Mouse (Mus musculus) stomach, embryonic 16.5 days (tissue): ENCODE measurements at regions not wholly inside any gene's neighbourhood (a gene's known extent, or its start where the extent isn't known, plus 50 kb on each side); places are given as distances from the start of the nearest gene placed in this dataset.

Source experiments
- ATAC-seq: fragments of 200-750 bp; cut with Nextera tagmentation; 2 replicates; pipeline ENCODE4 v1.8.0; 2017; ENCODE audit warnings: moderate number of reproducible peaks, moderate TSS enrichment; ENCODE audit not compliant: insufficient read depth, low FRiP score
- H3K27ac ChIP-seq: fragments of 300-500 bp; sonication (generic); 2 replicates; pipeline ENCODE4 v1.5.1; 2014; ENCODE audit warnings: low read length
- H3K27me3 ChIP-seq: fragments of 300-500 bp; sonication (generic); 2 replicates; pipeline ENCODE4 v1.6.1; 2014; ENCODE audit warnings: low read length, control low read depth, mixed read lengths; ENCODE audit not compliant: control insufficient read depth, insufficient read depth
- H3K36me3 ChIP-seq: fragments of 300-500 bp; sonication (generic); 2 replicates; pipeline ENCODE4 v1.6.1; 2014; ENCODE audit warnings: low read length; ENCODE audit not compliant: control insufficient read depth, insufficient read depth
- H3K4me1 ChIP-seq: fragments of 300-500 bp; sonication (generic); 2 replicates; pipeline ENCODE4 v1.6.1; 2014; ENCODE audit warnings: low read length, control low read depth, mixed read lengths; ENCODE audit not compliant: control insufficient read depth, insufficient read depth
- H3K4me2 ChIP-seq: fragments of 300-500 bp; sonication (generic); 2 replicates; pipeline ENCODE4 v1.6.1; 2014; ENCODE audit warnings: low read depth, low read length, mixed read lengths
- H3K4me3 ChIP-seq: fragments of 300-500 bp; sonication (generic); replicated peaks from 2 replicates; pipeline ENCODE4 v1.5.1; 2014; ENCODE audit warnings: mild to moderate bottlenecking, low read length
- H3K9ac ChIP-seq: fragments of 300-500 bp; sonication (generic); 2 replicates; pipeline ENCODE4 v1.6.1; 2014; ENCODE audit warnings: low read length
- H3K9me3 ChIP-seq: fragments of 300-500 bp; sonication (generic); replicated peaks from 2 replicates; pipeline ENCODE4 v1.6.1; 2016; ENCODE audit warnings: low read length, control low read depth; ENCODE audit not compliant: control insufficient read depth
- WGBS: fragments of 180-500 bp; shearing (Covaris S2); extraction: QIAGEN DNeasy Blood & Tissue Kit; methylation state at CpG from one replicate; pipeline ENCODE4 v1.1.7; 2014; 5-methylcytosine and 5-hydroxymethylcytosine counted together

DNA sequence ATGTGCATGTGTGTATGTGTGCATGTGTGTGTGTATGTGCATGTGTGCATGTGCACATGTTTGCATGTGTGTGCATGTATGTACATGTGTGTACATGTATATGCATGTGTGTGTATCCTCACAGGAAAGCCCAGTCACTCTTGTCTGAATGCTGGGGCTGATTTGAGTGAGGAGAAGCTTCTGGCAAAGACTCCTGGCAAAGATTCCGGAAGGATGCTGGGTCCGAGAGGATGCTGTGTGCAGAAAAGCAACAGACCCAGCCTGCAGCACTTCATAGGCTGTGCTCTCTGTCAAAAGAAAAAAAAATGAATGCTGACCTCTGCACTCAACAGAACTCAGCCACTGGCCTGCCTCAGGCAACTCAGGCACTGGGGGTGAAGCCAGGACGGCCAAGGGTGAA lies 72.5 kb upstream of the Spaca7 start:
- Histone ChIP-seq H3K27ac (no peak overlapping the region), H3K4me2 (no peak overlapping the region), H3K4me3 (no peak overlapping the region), H3K36me3 (no peaks in the 10 kb centered on the region), H3K27me3 (peaks cover 49% of the 10 kb centered on the region), H3K9ac (no peak overlapping the region), H3K9me3 (no peaks in the 10 kb centered on the region), H3K4me1 (peaks cover 8% of the 10 kb centered on the region; the same call in 1 of the 2 replicates)
- WGBS, result 63% methylated on average over 3 of the region's 3 CpGs
- no peak for ATAC-seq

DNA sequence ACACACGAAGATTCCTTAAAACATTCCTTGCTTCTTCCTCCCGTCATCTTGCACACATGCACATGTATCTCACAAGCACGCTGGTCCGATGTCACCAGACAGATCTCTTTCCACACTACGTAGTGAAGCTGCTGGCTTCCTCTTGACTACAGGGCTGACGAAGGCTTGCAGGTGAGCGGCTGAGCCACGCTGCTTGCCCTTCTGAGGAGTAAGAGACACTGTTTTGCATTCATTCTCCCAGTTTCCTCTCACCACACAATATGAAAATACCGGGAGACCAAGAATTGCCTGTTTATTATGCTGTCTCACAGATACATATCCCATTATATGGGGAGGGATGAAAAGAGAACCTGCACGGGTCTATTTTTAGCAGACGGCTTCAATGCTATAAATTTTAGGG lies 71.0 kb upstream of the Spaca7 start:
- no peaks in the 10 kb centered on the region for H3K9me3 ChIP-seq
- peaks cover 56% of the 10 kb centered on the region for H3K27me3 ChIP-seq
- ATAC-seq, result no peak
- WGBS, result 6% methylated on average over 11 of the region's 11 CpGs
- peak overlapping the region; percentile 55 for H3K4me2 ChIP-seq
- H3K4me3 ChIP-seq, result peak overlapping the region; percentile 35; the same call in 1 of the 2 replicates
- H3K27ac ChIP-seq, result no peak overlapping the region
- H3K36me3 ChIP-seq, result no peaks in the 10 kb centered on the region
- H3K4me1 ChIP-seq, result peaks cover 8% of the 10 kb centered on the region; the same call in 1 of the 2 replicates
- no peak overlapping the region for H3K9ac ChIP-seq

DNA sequence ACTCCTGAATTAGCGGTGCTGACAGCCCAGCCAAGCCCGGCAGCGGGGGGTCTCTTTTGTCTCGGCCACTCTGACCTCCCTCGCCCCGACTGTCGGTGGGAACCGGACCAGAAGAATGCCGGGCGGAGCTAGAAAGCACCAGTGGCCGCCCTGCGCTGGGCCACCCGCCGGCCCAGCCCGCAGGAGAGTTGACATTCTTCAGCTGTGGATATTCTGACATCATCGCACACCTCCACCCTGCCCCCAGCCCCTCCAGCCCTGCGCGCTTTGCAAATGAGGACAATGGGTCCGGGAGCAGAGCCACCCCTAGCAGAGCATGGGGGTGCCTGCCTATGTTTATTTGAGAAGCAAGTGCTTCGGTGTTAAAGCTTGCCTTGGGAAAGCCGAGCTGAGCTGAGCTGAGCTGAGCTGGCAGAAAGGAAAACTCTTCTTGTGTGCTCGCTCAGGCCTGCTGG lies 70.5 kb upstream of the Spaca7 start:
- ATAC-seq, result peak; percentile 73; the same call in 1 of the 2 replicates

DNA sequence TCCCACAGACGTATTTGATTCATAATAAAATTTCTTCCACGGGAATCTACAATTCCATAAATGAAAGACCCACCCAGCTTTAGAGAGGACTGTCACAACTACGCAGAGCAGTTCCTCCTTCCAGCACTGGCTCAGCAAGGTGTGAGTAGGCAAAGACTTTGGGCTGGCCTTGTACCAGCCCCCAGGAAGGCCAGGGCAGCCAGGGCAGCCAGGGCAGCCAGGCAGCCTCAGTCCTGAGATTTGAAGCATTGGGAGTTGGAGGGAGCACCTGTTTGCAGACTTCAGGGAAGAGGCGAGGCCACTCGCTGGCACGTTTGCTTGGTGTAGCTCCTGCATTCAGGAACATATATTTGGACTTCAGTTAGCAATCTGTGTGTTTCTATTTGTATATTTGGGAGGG lies 70.0 kb upstream of the Spaca7 start:
- ATAC-seq, result no peak
- Histone ChIP-seq H3K9ac (no peak overlapping the region), H3K27me3 (peaks cover 56% of the 10 kb centered on the region), H3K36me3 (no peaks in the 10 kb centered on the region), H3K4me2 (peak overlapping the region; percentile 55), H3K4me1 (peaks cover 8% of the 10 kb centered on the region; the same call in 1 of the 2 replicates), H3K9me3 (no peaks in the 10 kb centered on the region), H3K4me3 (peak overlapping the region; percentile 35), H3K27ac (no peak overlapping the region)
- 7% methylated on average over 6 of the region's 6 CpGs for WGBS

More for the DNA sequence above, 70.5 kb upstream of the Spaca7 start:
- Histone ChIP-seq H3K27me3 (peaks cover 56% of the 10 kb centered on the region), H3K27ac (no peak overlapping the region), H3K4me1 (peaks cover 8% of the 10 kb centered on the region; the same call in 1 of the 2 replicates), H3K9me3 (no peaks in the 10 kb centered on the region), H3K4me2 (peak overlapping the region; percentile 55), H3K4me3 (peak overlapping the region; percentile 35), H3K36me3 (no peaks in the 10 kb centered on the region), H3K9ac (no peak overlapping the region; the same call in 1 of the 2 replicates)
- under 1% methylated on average over 22 of the region's 22 CpGs for WGBS

DNA sequence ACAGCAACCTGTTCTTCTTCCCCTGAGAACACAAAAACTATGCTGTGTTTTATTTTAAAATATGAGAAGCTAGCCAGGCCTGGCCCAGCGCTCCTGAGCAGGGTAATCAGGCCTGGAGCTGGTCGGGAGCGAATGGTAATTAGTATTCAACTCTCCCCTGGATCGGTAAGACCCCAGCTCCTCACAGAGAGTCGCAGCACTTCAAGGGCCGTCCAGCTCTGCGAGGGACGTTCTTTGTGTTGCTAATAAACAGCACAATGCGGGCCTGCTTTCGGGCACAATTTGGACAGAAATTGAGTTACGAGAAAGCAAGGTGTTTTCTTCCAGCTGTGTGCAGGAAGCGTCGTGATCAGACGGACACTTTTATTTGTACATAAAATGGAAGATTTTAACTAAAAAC lies 69.5 kb upstream of the Spaca7 start:
- Histone ChIP-seq H3K9ac (no peak overlapping the region), H3K9me3 (no peaks in the 10 kb centered on the region), H3K27ac (no peak overlapping the region), H3K36me3 (no peaks in the 10 kb centered on the region), H3K4me2 (no peak overlapping the region), H3K4me1 (peaks cover 8% of the 10 kb centered on the region; the same call in 1 of the 2 replicates), H3K4me3 (no peak overlapping the region), H3K27me3 (peaks cover 56% of the 10 kb centered on the region)
- WGBS, result 10% methylated on average over 14 of the region's 14 CpGs
- no peak for ATAC-seq

DNA sequence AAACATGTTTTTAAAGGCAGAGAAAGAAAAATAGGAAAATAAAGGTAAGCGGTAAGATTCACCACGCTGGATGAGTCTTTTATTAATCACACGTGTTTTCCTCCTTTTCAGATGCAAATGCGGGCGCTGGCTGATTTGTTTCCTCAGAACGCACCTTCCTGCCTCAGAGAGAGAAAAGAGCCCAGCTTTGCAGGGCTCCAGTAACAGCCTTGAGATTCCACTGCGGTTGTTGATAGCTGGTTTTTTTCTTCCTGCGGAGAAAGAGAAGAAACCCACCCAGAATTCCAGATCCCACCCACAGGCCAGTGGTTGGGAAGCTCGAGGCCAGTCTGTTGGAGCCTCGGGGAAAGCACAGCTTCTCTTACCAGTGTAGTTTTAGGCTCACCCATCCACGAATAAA lies 68.6 kb upstream of the Spaca7 start:
- Histone ChIP-seq H3K4me3 (no peak overlapping the region), H3K27me3 (peaks cover 55% of the 10 kb centered on the region), H3K4me2 (no peak overlapping the region), H3K9me3 (no peaks in the 10 kb centered on the region), H3K9ac (no peak overlapping the region), H3K36me3 (no peaks in the 10 kb centered on the region), H3K4me1 (peaks cover 8% of the 10 kb centered on the region; the same call in 1 of the 2 replicates), H3K27ac (no peak overlapping the region)
- 3% methylated on average over 11 of the region's 11 CpGs for WGBS
- ATAC-seq, result no peak

DNA sequence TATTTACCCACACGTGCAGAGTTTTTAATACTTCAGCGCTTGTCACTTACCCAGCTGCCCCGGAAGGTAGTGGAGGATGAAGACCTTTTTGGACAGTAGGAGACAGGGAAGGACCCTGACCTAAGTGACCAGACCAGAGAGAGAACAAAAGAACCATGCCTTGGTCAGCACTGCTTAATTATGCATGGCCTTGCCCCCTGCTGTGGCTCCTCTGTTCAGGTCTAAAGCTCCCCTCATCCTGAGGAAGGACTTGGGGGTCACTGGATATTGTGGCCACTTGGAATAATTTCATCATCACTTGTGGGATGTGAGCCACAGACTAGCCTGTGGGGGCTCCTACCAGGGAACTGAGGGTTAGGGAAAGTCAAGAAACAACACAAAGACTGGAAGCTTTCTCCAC lies 68.1 kb upstream of the Spaca7 start:
- Histone ChIP-seq H3K27me3 (peaks cover 50% of the 10 kb centered on the region), H3K9ac (no peak overlapping the region), H3K4me3 (no peak overlapping the region), H3K27ac (no peak overlapping the region), H3K36me3 (no peaks in the 10 kb centered on the region), H3K9me3 (no peaks in the 10 kb centered on the region), H3K4me1 (peaks cover 8% of the 10 kb centered on the region; the same call in 1 of the 2 replicates), H3K4me2 (no peak overlapping the region)
- 18% methylated on average over 3 of the region's 3 CpGs for WGBS
- no peak for ATAC-seq

DNA sequence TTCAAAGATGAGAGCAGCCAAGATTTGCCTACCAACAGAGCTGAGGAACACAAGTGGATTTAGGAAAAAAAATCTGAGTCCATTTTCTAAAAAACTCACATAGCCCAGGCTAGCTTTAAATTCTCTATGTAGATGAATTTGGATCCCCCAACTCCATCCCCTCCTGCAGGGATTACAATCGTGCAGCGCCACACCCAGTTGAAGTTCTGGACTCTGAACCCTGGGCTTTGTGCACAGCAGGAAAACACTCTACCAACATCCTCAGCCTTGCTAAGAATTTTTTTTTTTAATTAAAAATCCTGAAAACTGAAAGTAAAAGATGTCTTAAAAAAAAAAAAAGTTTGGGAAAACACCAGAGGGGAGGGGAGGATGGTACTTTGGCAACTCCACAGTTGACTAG lies 62.6 kb upstream of the Spaca7 start:
- H3K4me1 ChIP-seq, result no peaks in the 10 kb centered on the region
- H3K27me3 ChIP-seq, result peaks cover 8% of the 10 kb centered on the region
- no peaks in the 10 kb centered on the region for H3K9me3 ChIP-seq
- H3K9ac ChIP-seq, result no peak overlapping the region
- H3K4me2 ChIP-seq, result no peak overlapping the region
- H3K4me3 ChIP-seq, result no peak overlapping the region
- H3K36me3 ChIP-seq, result no peaks in the 10 kb centered on the region
- 58% methylated on average over 2 of the region's 2 CpGs for WGBS
- no peak overlapping the region for H3K27ac ChIP-seq
- ATAC-seq, result no peak

DNA sequence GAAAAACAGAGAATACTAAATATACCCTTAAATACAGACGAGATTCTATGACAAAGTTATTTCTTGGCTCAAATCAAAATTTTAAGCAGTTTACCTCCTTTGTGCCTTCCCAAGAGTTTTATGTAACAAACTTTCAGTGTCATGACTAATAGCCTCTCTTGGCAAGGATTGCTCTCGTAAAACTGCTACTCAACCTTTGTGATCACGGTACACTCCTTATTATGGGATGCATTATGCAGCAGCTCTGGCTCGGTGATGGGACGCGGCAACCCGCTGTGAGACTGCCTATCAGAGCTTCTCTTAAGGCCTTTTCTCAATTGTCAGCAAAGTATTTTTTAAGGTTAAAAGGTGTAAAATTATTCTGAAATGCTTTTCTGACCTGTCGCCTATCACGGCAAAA lies 59.8 kb upstream of the Spaca7 start:
- Histone ChIP-seq H3K4me3 (no peak overlapping the region), H3K9ac (no peak overlapping the region), H3K9me3 (no peaks in the 10 kb centered on the region), H3K27me3 (no peaks in the 10 kb centered on the region), H3K4me1 (no peaks in the 10 kb centered on the region), H3K36me3 (no peaks in the 10 kb centered on the region), H3K4me2 (no peak overlapping the region), H3K27ac (no peak overlapping the region)
- WGBS, result 67% methylated on average over 9 of the region's 9 CpGs
- ATAC-seq, result no peak
